Mouse (Mus musculus) stomach, postnatal 0 days (tissue): ENCODE results near the gene Rwdd2a. TPM values are rescaled to one million over a fixed set of nuclear protein-coding genes. Genes with fewer than 3 reads are reported as not detected.

Source experiments
- ATAC-seq: fragments of 200-750 bp; cut with Nextera tagmentation; 2 replicates; pipeline ENCODE4 v1.8.0; 2017; ENCODE audit not compliant: low FRiP score, low TSS enrichment
- DNase-seq: peaks from one replicate; pipeline ENCODE4 v3.0.0-alpha.2; 2016; ENCODE audit warnings: low spot score
- H3K27ac ChIP-seq: fragments of 300-500 bp; sonication (generic); replicated peaks from 2 replicates; pipeline ENCODE4 v1.5.1; 2014; ENCODE audit warnings: mild to moderate bottlenecking, control low read depth
- H3K27me3 ChIP-seq: fragments of 300-500 bp; sonication (generic); 2 replicates; pipeline ENCODE4 v1.6.1; 2014; ENCODE audit warnings: low read length; ENCODE audit not compliant: control insufficient read depth, insufficient read depth
- H3K36me3 ChIP-seq: fragments of 300-500 bp; sonication (generic); 2 replicates; pipeline ENCODE4 v1.6.1; 2014; ENCODE audit warnings: low read length, mixed read lengths; ENCODE audit not compliant: control insufficient read depth, insufficient read depth
- H3K4me1 ChIP-seq: fragments of 300-500 bp; sonication (generic); replicated peaks from 2 replicates; pipeline ENCODE4 v1.6.1; 2014; ENCODE audit warnings: antibody characterized with exemption; ENCODE audit not compliant: control insufficient read depth, insufficient read depth
- H3K4me2 ChIP-seq: fragments of 300-500 bp; sonication (generic); replicated peaks from 2 replicates; pipeline ENCODE4 v1.6.1; 2014; ENCODE audit warnings: low read depth, mild to moderate bottlenecking, control low read depth, moderate library complexity
- H3K4me3 ChIP-seq: fragments of 300-500 bp; sonication (generic); 2 replicates; pipeline ENCODE4 v1.5.1; 2014; ENCODE audit warnings: low read depth, low read length, control low read depth
- H3K9ac ChIP-seq: fragments of 300-500 bp; sonication (generic); 2 replicates; pipeline ENCODE4 v1.6.1; 2014; ENCODE audit warnings: mild to moderate bottlenecking, low read length, control low read depth, mixed read lengths
- H3K9me3 ChIP-seq: fragments of 300-500 bp; sonication (generic); 2 replicates; pipeline ENCODE4 v1.6.1; 2016; ENCODE audit warnings: low read length; ENCODE audit not compliant: control insufficient read depth
- CTCF ChIP-seq: IDR thresholded peaks from 2 replicates; pipeline ENCODE4 v1.5.1; 2016; ENCODE audit warnings: antibody characterized with exemption, low read depth, mild to moderate bottlenecking, moderate library complexity
- EP300 ChIP-seq: optimal IDR thresholded peaks from 2 replicates; pipeline ENCODE3; 2016; ENCODE audit warnings: antibody characterized with exemption
- WGBS: fragments of 180-500 bp; shearing (Covaris S2); extraction: QIAGEN DNeasy Blood & Tissue Kit; methylation state at CpG from one replicate; pipeline ENCODE4 v1.1.7; 2014; 5-methylcytosine and 5-hydroxymethylcytosine counted together
- polyA plus RNA-seq: library from polyadenylated mRNA; unstranded; fragments of >200 nt; fragmentation: Nextera tagmentation; extraction: Ambion mirVana; gene quantifications from 2 replicates; pipeline ENCODE4 v1.2.1, GENCODE M21; 2015

The Rwdd2a gene
- polyA plus RNA-seq, 1 experiment from 2014 or later = 1.7 TPM

DNA sequence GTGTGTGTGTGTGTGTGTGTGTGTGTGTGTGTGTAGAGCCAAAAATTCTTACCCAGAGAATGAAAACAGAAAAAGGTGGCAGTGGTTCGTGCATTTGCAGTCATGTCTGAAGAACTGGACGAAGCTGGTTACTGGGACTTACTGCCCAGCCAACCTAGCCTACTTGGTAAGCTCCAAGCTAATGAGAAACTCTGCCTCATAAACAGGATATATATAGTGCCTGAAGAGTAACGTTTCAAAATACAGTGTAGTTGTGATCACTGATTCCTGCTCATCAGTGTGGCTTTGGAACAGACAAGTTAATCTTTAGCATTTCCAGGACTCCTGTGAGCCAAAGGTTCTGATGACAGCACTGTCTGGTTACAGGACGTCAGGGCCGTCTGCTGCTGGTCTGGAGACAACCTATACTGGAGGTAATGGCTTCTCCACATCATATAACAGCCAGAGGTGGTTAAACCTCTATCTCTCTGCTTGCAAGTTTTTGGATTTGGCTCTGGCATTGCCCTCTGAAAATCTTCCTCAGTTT lies 22.1 kb upstream of the Rwdd2a start:
- TF ChIP-seq EP300 (no peak), CTCF (no peak)
- no peak overlapping the region for H3K4me3 ChIP-seq
- peaks cover 22% of the 10 kb centered on the region for H3K36me3 ChIP-seq
- no peak overlapping the region for H3K4me2 ChIP-seq
- no peak for ATAC-seq
- no peaks in the 10 kb centered on the region for H3K4me1 ChIP-seq
- no peak overlapping the region for H3K9ac ChIP-seq
- H3K27ac ChIP-seq = no peak overlapping the region
- no peaks in the 10 kb centered on the region for H3K27me3 ChIP-seq
- DNase-seq = no peak
- WGBS = 89% methylated on average over 5 of the region's 5 CpGs
- H3K9me3 ChIP-seq = no peaks in the 10 kb centered on the region

DNA sequence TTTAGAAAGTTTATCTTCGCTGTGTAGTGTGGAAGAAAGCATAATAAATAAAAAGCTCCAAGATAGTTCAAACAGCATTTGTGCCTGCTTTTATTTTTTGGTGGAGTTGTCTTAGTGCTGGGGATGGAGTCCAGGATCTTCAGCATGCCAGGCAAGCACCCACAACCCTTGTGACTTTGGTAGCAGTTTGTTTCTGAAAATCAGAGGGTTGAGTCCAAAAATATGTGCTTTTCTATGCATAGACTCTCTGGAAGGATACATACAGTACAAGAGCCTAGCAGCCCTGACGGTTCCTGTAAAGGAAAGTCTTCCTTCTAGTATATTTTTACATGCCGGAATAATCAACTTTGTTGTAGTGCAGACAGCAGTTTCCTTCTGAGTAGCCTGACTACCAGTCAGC lies 21.1 kb upstream of the Rwdd2a start:
- Histone ChIP-seq H3K36me3 (peaks cover 18% of the 10 kb centered on the region), H3K9me3 (no peaks in the 10 kb centered on the region), H3K4me2 (no peak overlapping the region), H3K4me1 (no peaks in the 10 kb centered on the region), H3K9ac (no peak overlapping the region), H3K27ac (no peak overlapping the region), H3K4me3 (no peak overlapping the region), H3K27me3 (no peaks in the 10 kb centered on the region)
- TF ChIP-seq CTCF (no peak), EP300 (no peak)
- ATAC-seq (no peak), DNase-seq (no peak)
- 89% methylated on average over 3 of the region's 3 CpGs for WGBS

DNA sequence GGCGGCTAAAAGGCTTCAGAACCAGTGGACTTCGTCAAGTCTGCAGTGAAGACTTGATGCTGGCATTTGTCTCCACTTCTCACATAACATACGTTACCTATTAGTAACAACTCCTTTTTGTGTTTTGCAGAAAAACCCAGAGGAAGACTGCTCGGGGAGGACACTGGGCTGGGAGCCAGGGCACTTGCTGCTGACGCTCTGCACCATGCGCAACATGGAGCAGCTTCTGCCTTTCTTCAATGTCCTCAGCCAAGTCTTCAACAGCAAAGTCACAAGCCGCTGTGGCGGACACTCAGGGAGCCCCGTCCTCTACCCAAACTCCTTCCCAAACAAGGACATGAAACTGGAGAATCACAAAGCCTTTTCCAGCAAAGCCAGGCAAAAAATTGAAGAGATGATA lies 17.9 kb upstream of the Rwdd2a start:
- 73% methylated on average over 9 of the region's 9 CpGs for WGBS
- H3K4me3 ChIP-seq = no peak overlapping the region
- no peak for TF ChIP-seq EP300
- ATAC-seq = no peak
- no peaks in the 10 kb centered on the region for H3K27me3 ChIP-seq
- peaks cover 17% of the 10 kb centered on the region for H3K36me3 ChIP-seq
- no peak overlapping the region for H3K9ac ChIP-seq
- H3K9me3 ChIP-seq = no peaks in the 10 kb centered on the region
- no peaks in the 10 kb centered on the region for H3K4me1 ChIP-seq
- no peak overlapping the region for H3K4me2 ChIP-seq
- DNase-seq = no peak
- H3K27ac ChIP-seq = no peak overlapping the region

DNA sequence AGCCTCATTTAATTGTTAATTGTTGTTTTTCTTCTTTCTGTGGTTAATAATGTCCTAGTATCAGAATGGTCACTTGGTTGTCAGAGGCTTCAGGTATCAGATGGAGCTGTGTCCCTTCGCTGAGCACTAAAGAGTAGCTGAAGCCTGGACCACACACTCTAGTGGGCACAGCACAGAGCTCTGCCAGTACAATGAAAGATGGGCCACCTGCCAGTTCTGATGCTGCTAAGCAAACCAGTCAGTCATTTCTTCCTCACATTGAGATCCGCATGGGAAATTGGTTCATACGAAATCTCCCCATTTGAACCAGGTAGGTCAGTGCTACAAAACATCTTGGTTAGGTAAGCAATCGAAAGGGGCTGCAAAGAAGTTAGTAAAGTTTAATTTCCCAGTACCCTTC lies 17.1 kb upstream of the Rwdd2a start:
- WGBS = 95% methylated on average over 4 of the region's 4 CpGs
- no peak overlapping the region for H3K4me3 ChIP-seq
- peaks cover 15% of the 10 kb centered on the region for H3K36me3 ChIP-seq
- no peak overlapping the region for H3K9ac ChIP-seq
- H3K4me2 ChIP-seq = no peak overlapping the region
- TF ChIP-seq EP300 (no peak), CTCF (no peak)
- no peaks in the 10 kb centered on the region for H3K4me1 ChIP-seq
- no peak for ATAC-seq
- H3K27ac ChIP-seq = no peak overlapping the region
- no peak for DNase-seq
- H3K27me3 ChIP-seq = no peaks in the 10 kb centered on the region
- H3K9me3 ChIP-seq = no peaks in the 10 kb centered on the region

DNA sequence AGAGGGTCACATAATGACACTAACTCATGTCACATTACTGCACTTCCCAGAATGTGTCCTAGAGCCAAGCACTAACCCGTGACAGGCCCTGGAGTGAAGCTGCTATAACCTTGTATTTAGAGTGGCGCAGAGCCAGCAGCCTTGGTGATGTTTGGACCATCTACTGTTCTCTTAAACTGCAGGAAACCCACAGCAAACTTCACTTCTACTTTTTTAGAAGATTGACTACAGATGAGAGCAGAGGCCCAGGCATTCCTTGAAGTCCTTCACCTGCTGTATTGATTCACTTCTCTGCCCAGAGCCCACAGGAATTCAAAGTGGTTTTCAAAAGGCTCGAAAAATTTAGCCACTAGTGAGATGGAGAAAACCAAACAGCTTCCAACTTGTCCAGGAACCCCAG lies 11.2 kb upstream of the Rwdd2a start:
- WGBS = 80% methylated on average over 3 of the region's 3 CpGs
- Histone ChIP-seq H3K4me1 (no peaks in the 10 kb centered on the region), H3K9ac (no peak overlapping the region), H3K4me2 (no peak overlapping the region), H3K36me3 (peaks cover 25% of the 10 kb centered on the region), H3K4me3 (no peak overlapping the region), H3K27ac (no peak overlapping the region), H3K9me3 (no peaks in the 10 kb centered on the region), H3K27me3 (no peaks in the 10 kb centered on the region)
- DNase-seq = no peak
- TF ChIP-seq CTCF = no peak
- no peak for TF ChIP-seq EP300
- ATAC-seq = no peak

DNA sequence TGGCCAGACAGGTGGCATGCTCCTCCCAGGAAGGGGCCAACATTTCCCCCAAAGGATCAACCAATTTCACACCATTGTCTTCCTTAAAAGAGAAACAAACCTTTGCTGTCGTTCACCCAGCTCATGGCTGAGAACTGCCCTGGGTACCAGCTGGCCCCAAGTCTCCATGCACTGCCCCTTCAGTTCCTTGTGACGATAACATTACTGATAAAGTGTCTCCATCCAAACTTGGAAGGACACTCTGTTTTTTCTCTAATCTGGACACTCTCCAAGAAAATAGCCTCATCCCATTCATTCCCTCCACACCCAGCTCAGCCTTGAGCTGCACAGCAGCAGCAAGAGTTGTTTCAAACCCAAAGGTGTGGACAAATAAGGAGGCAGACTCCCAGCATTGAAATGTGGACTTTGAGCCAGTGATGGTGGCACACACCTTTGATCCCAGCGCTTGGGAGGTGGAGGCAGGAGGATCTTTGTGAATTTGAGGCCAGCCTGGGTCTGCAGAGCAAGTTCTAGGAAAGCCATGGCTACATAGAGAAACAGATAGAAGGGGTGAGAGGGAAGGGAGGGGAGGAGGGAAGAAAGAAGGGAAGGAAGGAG lies 2.4 kb upstream of the Rwdd2a start:
- WGBS = 72% methylated on average over 3 of the region's 3 CpGs
- peaks cover 12% of the 10 kb centered on the region for H3K36me3 ChIP-seq
- no peak overlapping the region for H3K4me3 ChIP-seq
- H3K9ac ChIP-seq = 0 out of 2 replicates have a peak overlapping the region, but pooled peaks have one; percentile 23
- H3K4me2 ChIP-seq = no peak overlapping the region
- H3K27ac ChIP-seq = no peak overlapping the region
- H3K4me1 ChIP-seq = 0 out of 2 replicates have a peak, but pooled peaks cover 2% of the 10 kb centered on the region
- no peaks in the 10 kb centered on the region for H3K27me3 ChIP-seq
- TF ChIP-seq EP300 (no peak), CTCF (no peak)
- H3K9me3 ChIP-seq = no peaks in the 10 kb centered on the region
- DNase-seq = no peak
- no peak for ATAC-seq
